Mouse (Mus musculus) erythroblast, embryonic 14.5 days (primary cell): ENCODE data around the gene Gm2956. TPM values are rescaled to one million over a fixed set of nuclear protein-coding genes. Genes with fewer than 3 reads are reported as not detected.
"Not testable (repeated sequence)": the region's sequence is repeated elsewhere in the genome, so short reads cannot be mapped to it uniquely, and the experiment has no call there.

Experiments used
- H3K27me3 ChIP-seq: 2 replicates; pipeline ENCODE4 v1.6.1; 2012; ENCODE audit warnings: inconsistent platforms; ENCODE audit not compliant: control insufficient read depth
- H3K36me3 ChIP-seq: 2 replicates; pipeline ENCODE4 v1.6.1; 2012; ENCODE audit warnings: mild to moderate bottlenecking, inconsistent platforms; ENCODE audit not compliant: control insufficient read depth
- H3K4me1 ChIP-seq: 2 replicates; pipeline ENCODE4 v1.6.1; 2012; ENCODE audit warnings: inconsistent platforms; ENCODE audit not compliant: control insufficient read depth
- H3K4me3 ChIP-seq: replicated peaks from 2 replicates; pipeline ENCODE3; 2012; ENCODE audit warnings: moderate library complexity, mild to moderate bottlenecking, inconsistent platforms
- H3K9me3 ChIP-seq: 2 replicates; pipeline ENCODE4 v1.6.1; 2012; ENCODE audit warnings: low read length, inconsistent platforms, mixed read lengths; ENCODE audit not compliant: control insufficient read depth
- polyA plus RNA-seq: library from polyadenylated mRNA; stranded (reverse); fragments of >175 nt; gene quantifications from 2 replicates; pipeline ENCODE4 v1.2.3, GENCODE M21; 2012

The Gm2956 gene
- not detected in 2 replicates for polyA plus RNA-seq

DNA sequence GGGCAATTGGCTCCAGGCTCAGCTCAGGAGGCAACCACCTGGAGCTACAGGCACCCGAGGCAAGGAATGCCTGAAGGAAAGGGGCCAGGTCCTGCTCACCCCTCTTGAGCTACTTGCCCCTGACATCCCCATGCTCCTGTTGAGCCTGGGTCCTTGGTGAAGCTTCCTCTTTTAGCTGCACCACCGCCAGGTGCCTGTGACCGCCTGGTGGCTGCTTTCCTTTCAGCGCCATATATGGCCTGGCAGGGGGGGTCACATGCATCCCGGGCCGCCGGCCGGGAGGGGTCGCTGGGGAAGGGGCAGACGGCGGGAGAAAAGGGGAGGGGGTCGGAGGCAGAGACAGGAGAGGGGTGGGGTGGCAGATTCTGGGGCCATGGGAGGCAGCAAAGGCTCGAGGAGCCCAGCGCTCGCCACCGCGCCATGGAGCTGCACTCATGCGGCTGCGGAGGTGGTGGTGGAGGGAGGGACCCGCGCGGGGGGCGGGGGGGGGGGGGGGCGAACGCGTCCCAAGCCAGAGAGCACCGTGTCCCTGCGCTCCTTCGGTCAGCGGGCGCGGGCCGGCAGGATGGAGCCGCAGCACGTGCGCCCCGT, at the start of gene Gm2956:
Gene Gm2956, plus strand, starts transcription at position 541 of the 591 bp plus-strand sequence.
- H3K4me1 ChIP-seq, H3K9me3 ChIP-seq, H3K27me3 ChIP-seq, H3K4me3 ChIP-seq, H3K36me3 ChIP-seq: not testable (repeated sequence)

DNA sequence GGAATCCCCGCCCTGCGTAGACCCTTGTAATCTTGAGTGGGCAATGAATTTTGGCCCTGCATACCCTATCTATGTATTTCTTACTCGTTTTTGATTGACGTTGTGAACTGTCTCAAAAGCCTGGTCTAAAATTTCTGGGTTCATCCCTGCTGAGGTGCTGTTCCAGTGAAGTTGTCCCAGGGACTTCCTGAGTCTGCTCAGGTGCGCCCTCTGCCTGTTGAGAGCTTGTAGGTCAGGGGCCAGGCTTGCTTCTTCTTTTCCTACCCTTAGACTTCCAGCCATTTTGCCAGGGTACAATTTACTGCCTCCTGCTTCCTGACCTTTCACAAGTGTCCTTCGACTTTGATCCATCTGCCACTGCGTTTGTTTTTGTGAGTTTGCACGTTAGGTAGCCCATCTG, 979 bp downstream of the Gm2956 start:
- H3K27me3 ChIP-seq, H3K4me3 ChIP-seq, H3K36me3 ChIP-seq, H3K9me3 ChIP-seq, H3K4me1 ChIP-seq: not testable (repeated sequence)

DNA sequence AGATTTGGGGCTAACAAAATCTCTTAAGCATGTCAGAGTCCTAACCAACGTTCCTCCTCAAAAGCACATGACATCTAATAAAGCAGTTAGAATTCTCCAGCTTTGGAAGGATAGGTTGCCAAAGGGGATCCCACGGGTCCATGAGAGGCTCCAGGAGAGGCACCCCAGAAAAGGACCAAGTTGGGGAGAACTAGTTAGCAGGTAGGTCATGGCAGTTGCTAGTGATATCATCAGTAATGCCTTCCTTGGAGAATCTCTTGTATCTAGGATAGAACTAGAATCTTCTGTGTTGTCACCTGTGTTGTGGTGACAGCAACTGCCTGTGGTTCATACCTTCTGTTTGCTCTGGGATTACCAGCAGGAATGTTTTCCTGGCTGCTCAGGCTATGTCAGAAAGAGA, 62.4 kb downstream of the Gm2956 start, which contains the start of gene Gm10413:
Gene Gm10413, plus strand, starts transcription at position 301 of the 400 bp plus-strand sequence.
- H3K9me3 ChIP-seq, H3K4me3 ChIP-seq, H3K27me3 ChIP-seq, H3K4me1 ChIP-seq, H3K36me3 ChIP-seq: not testable (repeated sequence)

Other genes starting within 250 kb of the Gm2956 start
- not detected in 2 replicates for gene Gm10340, start 198.6 kb upstream of the Gm2956 start, polyA plus RNA-seq
- not detected in 2 replicates for gene Gm5795, start 144.4 kb upstream of the Gm2956 start, polyA plus RNA-seq
- not detected in 2 replicates for gene D830030K20Rik, start 124.1 kb upstream of the Gm2956 start, polyA plus RNA-seq
- gene Gm10413, start 62.5 kb downstream of the Gm2956 start, polyA plus RNA-seq = not detected in 2 replicates
- not detected in 2 replicates for gene Gm10409, start 80.0 kb downstream of the Gm2956 start, polyA plus RNA-seq
- gene Gm3005, start 95.5 kb downstream of the Gm2956 start, polyA plus RNA-seq = not detected in 2 replicates
- gene Gm10408, start 116.8 kb downstream of the Gm2956 start, polyA plus RNA-seq = not detected in 2 replicates